Mouse (Mus musculus): ENCODE measurements at regions not wholly inside any gene's neighbourhood (a gene's known extent, or its start where the extent isn't known, plus 50 kb on each side); places are given as distances from the start of the nearest gene placed in this dataset.
A peak's percentile ranks its signal among the peaks of the same experiment; 100 is the strongest.

DNA sequence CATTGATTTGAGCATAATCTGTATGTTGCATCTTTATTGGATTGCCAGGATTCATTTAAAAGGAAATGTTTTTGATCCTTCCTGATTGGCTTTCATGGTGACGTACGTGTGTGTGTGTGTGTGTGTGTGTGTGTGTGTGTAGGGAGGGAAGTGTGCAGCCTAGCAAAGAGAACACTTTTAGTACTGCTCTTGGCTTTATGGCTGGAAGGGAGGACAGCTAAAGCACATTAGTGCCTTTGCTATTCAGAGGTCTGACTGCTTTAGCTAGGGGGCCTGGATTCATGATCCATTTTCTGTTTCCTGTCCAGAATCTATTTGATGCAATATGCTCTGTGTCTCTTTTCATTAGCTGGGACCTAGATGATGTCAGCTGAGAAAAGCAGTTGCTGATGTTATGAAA lies 155.6 kb upstream of the Itga1 start:
- no peaks in the 10 kb centered on the region for H3K36me3 ChIP-seq (ENCODE audit: control insufficient read depth, insufficient read depth, low read length)
- H3K9ac ChIP-seq (ENCODE audit: low read depth, low read length): no peak overlapping the region
- H3K27ac ChIP-seq (replicated peaks; ENCODE audit: insufficient read depth, low read depth, low read length): no peak overlapping the region
- H3K79me2 ChIP-seq (ENCODE audit: control insufficient read depth, insufficient read depth, low read length): no peaks in the 10 kb centered on the region
- DNase-seq (ENCODE audit: extremely low read depth, low read depth, low spot score): no peak
- H3K27me3 ChIP-seq (ENCODE audit: control insufficient read depth, insufficient read depth, low read length): no peaks in the 10 kb centered on the region
- H3K4me3 ChIP-seq (ENCODE audit: insufficient read depth, low read depth, low read length): no peak overlapping the region
- TF ChIP-seq CTCF (IDR thresholded peaks at IDR 0.05; ENCODE audit: low read depth, low read length): no peak
- no peak for TF ChIP-seq POLR2A (IDR thresholded peaks at IDR 0.05; ENCODE audit: extremely low read depth, insufficient read depth, low read length)
- 70% methylated on average over 2 of the region's 2 CpGs for WGBS
- no peaks in the 10 kb centered on the region for H3K4me1 ChIP-seq (ENCODE audit: control insufficient read depth, insufficient read depth, low read length)

GRCm38 (mm10) chr13:115252541-115252940 lies 150.8 kb upstream of the Itga1 start:
- H3K9ac ChIP-seq (ENCODE audit: low read depth, low read length): no peak overlapping the region
- H3K27ac ChIP-seq (replicated peaks; ENCODE audit: insufficient read depth, low read depth, low read length): no peak overlapping the region
- no peak for DNase-seq (ENCODE audit: extremely low read depth, low read depth, low spot score)
- H3K36me3 ChIP-seq (ENCODE audit: control insufficient read depth, insufficient read depth, low read length): no peaks in the 10 kb centered on the region
- TF ChIP-seq CTCF (IDR thresholded peaks at IDR 0.05; ENCODE audit: low read depth, low read length) (no peak), POLR2A (IDR thresholded peaks at IDR 0.05; ENCODE audit: extremely low read depth, insufficient read depth, low read length) (no peak)
- WGBS: 55% methylated on average over 3 of the region's 3 CpGs
- no peaks in the 10 kb centered on the region for H3K4me1 ChIP-seq (ENCODE audit: control insufficient read depth, insufficient read depth, low read length)
- no peak overlapping the region for H3K4me3 ChIP-seq (ENCODE audit: insufficient read depth, low read depth, low read length)
- no peaks in the 10 kb centered on the region for H3K27me3 ChIP-seq (ENCODE audit: control insufficient read depth, insufficient read depth, low read length)
- H3K79me2 ChIP-seq (ENCODE audit: control insufficient read depth, insufficient read depth, low read length): no peaks in the 10 kb centered on the region

GRCm38 (mm10) chr13:115231981-115232380 lies 130.2 kb upstream of the Itga1 start:
- H3K36me3 ChIP-seq (ENCODE audit: control insufficient read depth, insufficient read depth, low read length): no peaks in the 10 kb centered on the region
- 86% methylated on average over 4 of the region's 4 CpGs for WGBS
- no peak overlapping the region for H3K9ac ChIP-seq (ENCODE audit: low read depth, low read length)
- no peak for TF ChIP-seq POLR2A (IDR thresholded peaks at IDR 0.05; ENCODE audit: extremely low read depth, insufficient read depth, low read length)
- no peak for TF ChIP-seq CTCF (IDR thresholded peaks at IDR 0.05; ENCODE audit: low read depth, low read length)
- H3K27me3 ChIP-seq (ENCODE audit: control insufficient read depth, insufficient read depth, low read length): peaks cover 2% of the 10 kb centered on the region; the same call in 1 of the 2 replicates
- no peaks in the 10 kb centered on the region for H3K79me2 ChIP-seq (ENCODE audit: control insufficient read depth, insufficient read depth, low read length)
- H3K4me3 ChIP-seq (ENCODE audit: insufficient read depth, low read depth, low read length): no peak overlapping the region
- no peaks in the 10 kb centered on the region for H3K4me1 ChIP-seq (ENCODE audit: control insufficient read depth, insufficient read depth, low read length)
- no peak overlapping the region for H3K27ac ChIP-seq (replicated peaks; ENCODE audit: insufficient read depth, low read depth, low read length)
- no peak for DNase-seq (ENCODE audit: extremely low read depth, low read depth, low spot score)

DNA sequence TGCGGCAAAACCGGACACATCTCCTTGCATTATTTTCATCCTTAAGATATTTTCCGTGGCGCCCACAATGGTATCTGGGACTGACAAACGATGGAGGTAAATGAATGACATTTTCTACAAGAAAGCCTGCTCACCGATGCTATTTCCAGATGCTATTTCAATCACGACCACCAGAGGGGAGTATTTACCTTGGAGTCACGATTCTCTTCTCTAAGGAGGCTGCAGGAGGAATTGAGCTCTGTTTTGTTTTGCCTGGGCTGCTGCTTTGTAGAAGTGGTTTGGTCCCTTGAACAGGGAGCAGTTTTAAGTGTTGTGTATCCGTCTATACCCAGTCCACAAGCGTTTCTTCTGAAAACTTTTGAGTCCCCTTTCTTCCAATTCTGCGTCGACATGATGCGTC lies 128.7 kb upstream of the Itga1 start:
- Histone ChIP-seq H3K4me1 (ENCODE audit: control insufficient read depth, insufficient read depth, low read length) (no peaks in the 10 kb centered on the region), H3K27me3 (ENCODE audit: control insufficient read depth, insufficient read depth, low read length) (peaks cover 2% of the 10 kb centered on the region; the same call in 1 of the 2 replicates), H3K9ac (ENCODE audit: low read depth, low read length) (no peak overlapping the region), H3K79me2 (ENCODE audit: control insufficient read depth, insufficient read depth, low read length) (no peaks in the 10 kb centered on the region), H3K36me3 (ENCODE audit: control insufficient read depth, insufficient read depth, low read length) (no peaks in the 10 kb centered on the region), H3K27ac (replicated peaks; ENCODE audit: insufficient read depth, low read depth, low read length) (no peak overlapping the region), H3K4me3 (ENCODE audit: insufficient read depth, low read depth, low read length) (no peak overlapping the region)
- TF ChIP-seq POLR2A (IDR thresholded peaks at IDR 0.05; ENCODE audit: extremely low read depth, insufficient read depth, low read length) (no peak), CTCF (IDR thresholded peaks at IDR 0.05; ENCODE audit: low read depth, low read length) (peak; percentile 49)
- peak; percentile 50 for DNase-seq (ENCODE audit: extremely low read depth, low read depth, low spot score)
- 29% methylated on average over 13 of the region's 13 CpGs for WGBS

DNA sequence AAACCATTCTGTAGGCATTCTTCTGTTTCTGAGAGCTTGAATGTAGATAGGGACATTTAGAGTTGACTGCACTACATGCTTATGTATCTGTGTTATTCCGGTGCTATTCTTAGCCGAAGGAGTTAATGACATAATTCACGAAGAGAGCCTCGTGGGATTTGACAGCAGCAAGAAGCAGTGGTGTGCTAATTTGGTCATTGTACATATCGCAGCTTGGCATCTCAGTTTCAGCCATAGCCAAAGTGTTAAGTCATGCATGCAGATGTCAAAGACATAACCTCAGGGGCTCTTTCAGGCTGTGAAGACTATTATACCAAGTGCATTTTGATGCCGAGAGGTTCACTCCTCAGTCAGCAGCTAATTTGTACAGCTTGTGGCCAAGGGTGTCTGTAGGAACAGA lies 125.1 kb upstream of the Itga1 start:
- H3K27me3 ChIP-seq (ENCODE audit: control insufficient read depth, insufficient read depth, low read length): peaks cover 2% of the 10 kb centered on the region; the same call in 1 of the 2 replicates
- no peaks in the 10 kb centered on the region for H3K4me1 ChIP-seq (ENCODE audit: control insufficient read depth, insufficient read depth, low read length)
- no peak for TF ChIP-seq CTCF (IDR thresholded peaks at IDR 0.05; ENCODE audit: low read depth, low read length)
- no peak for TF ChIP-seq POLR2A (IDR thresholded peaks at IDR 0.05; ENCODE audit: extremely low read depth, insufficient read depth, low read length)
- H3K4me3 ChIP-seq (ENCODE audit: insufficient read depth, low read depth, low read length): no peak overlapping the region
- no peak overlapping the region for H3K9ac ChIP-seq (ENCODE audit: low read depth, low read length)
- H3K79me2 ChIP-seq (ENCODE audit: control insufficient read depth, insufficient read depth, low read length): no peaks in the 10 kb centered on the region
- no peak overlapping the region for H3K27ac ChIP-seq (replicated peaks; ENCODE audit: insufficient read depth, low read depth, low read length)
- no peaks in the 10 kb centered on the region for H3K36me3 ChIP-seq (ENCODE audit: control insufficient read depth, insufficient read depth, low read length)
- WGBS: 80% methylated on average over 6 of the region's 6 CpGs
- DNase-seq (ENCODE audit: extremely low read depth, low read depth, low spot score): no peak

GRCm38 (mm10) chr13:115219701-115220100 lies 117.9 kb upstream of the Itga1 start:
- no peaks in the 10 kb centered on the region for H3K4me1 ChIP-seq (ENCODE audit: control insufficient read depth, insufficient read depth, low read length)
- peak; percentile 21 for DNase-seq (ENCODE audit: extremely low read depth, low read depth, low spot score)
- H3K36me3 ChIP-seq (ENCODE audit: control insufficient read depth, insufficient read depth, low read length): no peaks in the 10 kb centered on the region
- WGBS: 22% methylated on average over 2 of the region's 2 CpGs
- peaks cover 2% of the 10 kb centered on the region; the same call in 1 of the 2 replicates for H3K27me3 ChIP-seq (ENCODE audit: control insufficient read depth, insufficient read depth, low read length)
- no peak for TF ChIP-seq POLR2A (IDR thresholded peaks at IDR 0.05; ENCODE audit: extremely low read depth, insufficient read depth, low read length)
- TF ChIP-seq CTCF (IDR thresholded peaks at IDR 0.05; ENCODE audit: low read depth, low read length): no peak
- no peak overlapping the region for H3K4me3 ChIP-seq (ENCODE audit: insufficient read depth, low read depth, low read length)
- no peaks in the 10 kb centered on the region for H3K79me2 ChIP-seq (ENCODE audit: control insufficient read depth, insufficient read depth, low read length)
- H3K9ac ChIP-seq (ENCODE audit: low read depth, low read length): no peak overlapping the region
- no peak overlapping the region for H3K27ac ChIP-seq (replicated peaks; ENCODE audit: insufficient read depth, low read depth, low read length)

Measured in liver, adult 2 months (tissue).